Mouse (Mus musculus): ENCODE results near the gene Ppp6c. TPM values are rescaled to one million over a fixed set of nuclear protein-coding genes. Genes with fewer than 3 reads are reported as not detected.
"Not testable (repeated sequence)": the region's sequence is repeated elsewhere in the genome, so short reads cannot be mapped to it uniquely, and the experiment has no call there.

Gene Ppp6c
- polyA plus RNA-seq (2012; rRNA removed) (19.4 and 21.9 TPM in 2 replicates), polyA plus RNA-seq (2014; fragmentation: Nextera tagmentation; extraction: Ambion mirVana) (46.9 and 53.0 TPM in 2 replicates)

- Histone ChIP-seq H3K4me3 (ENCODE audit: insufficient read depth in 1 of 2, low read depth in 2 of 2, low read length in 2 of 2) (peak within 1 kb of the TSS; percentile 78 to 80), H3K9me3 (ENCODE audit: control insufficient read depth, low read length) (no peaks in the 10 kb centered on the region), H3K36me3 (replicated peaks; ENCODE audit: control insufficient read depth, insufficient read depth, low read depth) (no peaks in the 10 kb centered on the region), H3K27ac (peak within 1 kb of the TSS; percentile 88), H3K27me3 (ENCODE audit: control insufficient read depth, insufficient read depth, low read length) (no peaks in the 10 kb centered on the region), H3K4me1 (replicated peaks; ENCODE audit: control insufficient read depth in 2 of 2, insufficient read depth in 2 of 2, low read length in 1 of 2) (peaks cover 21 to 24% of the 10 kb centered on the region in 2 experiments), H3K4me2 (ENCODE audit: low read depth) (peak within 1 kb of the TSS; percentile 89), H3K9ac (replicated peaks) (peak within 1 kb of the TSS; percentile 91)
- DNase-seq (ENCODE audit: low read depth in 3 of 3, low spot score in 3 of 3): peak; percentile 92 to 94 (median 94)
- peak; percentile 94 for ATAC-seq (ENCODE audit: insufficient read depth)
- TF ChIP-seq CTCF (IDR thresholded peaks at IDR 0.05; ENCODE audit: low read depth) (no peak), EP300 (IDR thresholded peaks at IDR 0.05; ENCODE audit: low read depth) (no peak)
- under 1% methylated on average over 56 of the region's 56 CpGs for WGBS (ENCODE audit: insufficient replicate concordance)
These were observed at the start of gene Ppp6c for GRCm38 (mm10) chr2:39226019-39226640. Ppp6c (minus strand) TSS chr2:39226451.

GRCm38 (mm10) chr2:39268357-39268756, 42.1 kb upstream of the Ppp6c start:
- Histone ChIP-seq H3K36me3 (replicated peaks; ENCODE audit: control insufficient read depth, insufficient read depth, low read depth) (no peaks in the 10 kb centered on the region), H3K27me3 (ENCODE audit: control insufficient read depth, insufficient read depth, low read length) (no peaks in the 10 kb centered on the region), H3K4me1 (replicated peaks; ENCODE audit: control insufficient read depth in 2 of 2, insufficient read depth in 2 of 2, low read length in 1 of 2) (no peaks in the 10 kb centered on the region), H3K4me2 (ENCODE audit: low read depth) (no peak overlapping the region), H3K9ac (replicated peaks) (no peak overlapping the region), H3K9me3 (ENCODE audit: control insufficient read depth, low read length) (no peaks in the 10 kb centered on the region; the same call in 1 of the 2 replicates), H3K4me3 (ENCODE audit: insufficient read depth in 1 of 2, low read depth in 2 of 2, low read length in 2 of 2) (no peak overlapping the region), H3K27ac (no peak overlapping the region)
- WGBS (ENCODE audit: insufficient replicate concordance): 50% methylated on average over 3 of the region's 3 CpGs
- peak; percentile 28; the same call in 1 of the 2 replicates for ATAC-seq (ENCODE audit: insufficient read depth)
- DNase-seq (ENCODE audit: low read depth in 3 of 3, low spot score in 3 of 3): peak; percentile 10 to 45 (median 12)
- TF ChIP-seq CTCF (IDR thresholded peaks at IDR 0.05; ENCODE audit: low read depth) (peak; percentile 68), EP300 (IDR thresholded peaks at IDR 0.05; ENCODE audit: low read depth) (no peak)

- H3K4me3 ChIP-seq (ENCODE audit: insufficient read depth in 1 of 2, low read depth in 2 of 2, low read length in 2 of 2): not testable (repeated sequence)
These were observed 26.0 kb upstream of the Ppp6c start for GRCm38 (mm10) chr2:39252275-39252674.

GRCm38 (mm10) chr2:39246862-39247261, 20.6 kb upstream of the Ppp6c start:
- ATAC-seq (ENCODE audit: insufficient read depth); H3K36me3 ChIP-seq (replicated peaks; ENCODE audit: control insufficient read depth, insufficient read depth, low read depth): not testable (repeated sequence)

More at GRCm38 (mm10) chr2:39252275-39252674, 26.0 kb upstream of the Ppp6c start:
- not testable (repeated sequence) for ATAC-seq (ENCODE audit: insufficient read depth); H3K9me3 ChIP-seq (ENCODE audit: control insufficient read depth, low read length); DNase-seq (ENCODE audit: low read depth in 3 of 3, low spot score in 3 of 3); H3K9ac ChIP-seq (replicated peaks); H3K27ac ChIP-seq; H3K36me3 ChIP-seq (replicated peaks; ENCODE audit: control insufficient read depth, insufficient read depth, low read depth); H3K4me1 ChIP-seq (replicated peaks; ENCODE audit: control insufficient read depth in 2 of 2, insufficient read depth in 2 of 2, low read length in 1 of 2); H3K27me3 ChIP-seq (ENCODE audit: control insufficient read depth, insufficient read depth, low read length); H3K4me2 ChIP-seq (ENCODE audit: low read depth)
- whole genome bisulfite sequencing (ENCODE audit: insufficient replicate concordance): 77% methylated on average over 10 of the region's 11 CpGs

GRCm38 (mm10) chr2:39226731-39227130, 480 bp upstream of the Ppp6c start:
- DNase-seq (ENCODE audit: low read depth in 3 of 3, low spot score in 3 of 3): no peak
- peak overlapping the region; percentile 91 for H3K9ac ChIP-seq (replicated peaks)
- peak overlapping the region; percentile 88 for H3K27ac ChIP-seq

More at GRCm38 (mm10) chr2:39246862-39247261, 20.6 kb upstream of the Ppp6c start:
- H3K4me3 ChIP-seq (ENCODE audit: insufficient read depth in 1 of 2, low read depth in 2 of 2, low read length in 2 of 2); H3K27me3 ChIP-seq (ENCODE audit: control insufficient read depth, insufficient read depth, low read length); H3K9ac ChIP-seq (replicated peaks); H3K9me3 ChIP-seq (ENCODE audit: control insufficient read depth, low read length); H3K4me1 ChIP-seq (replicated peaks; ENCODE audit: control insufficient read depth in 2 of 2, insufficient read depth in 2 of 2, low read length in 1 of 2); H3K4me2 ChIP-seq (ENCODE audit: low read depth); DNase-seq (ENCODE audit: low read depth in 3 of 3, low spot score in 3 of 3); H3K27ac ChIP-seq: not testable (repeated sequence)
- 74% methylated on average over 8 of the region's 11 CpGs for WGBS (ENCODE audit: insufficient replicate concordance)

GRCm38 (mm10) chr2:39225331-39226018, 776 bp downstream of the Ppp6c start:
- Histone ChIP-seq H3K9ac (replicated peaks) (peak overlapping the region; percentile 91), H3K4me1 (replicated peaks; ENCODE audit: control insufficient read depth in 2 of 2, insufficient read depth in 2 of 2, low read length in 1 of 2) (peaks cover 21 to 24% of the 10 kb centered on the region in 2 experiments), H3K27ac (peak overlapping the region; percentile 88), H3K4me3 (ENCODE audit: insufficient read depth in 1 of 2, low read depth in 2 of 2, low read length in 2 of 2) (peak overlapping the region; percentile 78 to 80), H3K4me2 (ENCODE audit: low read depth) (peak overlapping the region; percentile 89)
- not testable (repeated sequence) for H3K36me3 ChIP-seq (replicated peaks; ENCODE audit: control insufficient read depth, insufficient read depth, low read depth); H3K27me3 ChIP-seq (ENCODE audit: control insufficient read depth, insufficient read depth, low read length); H3K9me3 ChIP-seq (ENCODE audit: control insufficient read depth, low read length)
- WGBS (ENCODE audit: insufficient replicate concordance): 2% methylated on average over 21 of the region's 36 CpGs
- peak; percentile 15 to 17 (median 17) for DNase-seq (ENCODE audit: low read depth in 3 of 3, low spot score in 3 of 3)
- ATAC-seq (ENCODE audit: insufficient read depth): peak; percentile 63

More at GRCm38 (mm10) chr2:39226731-39227130, 480 bp upstream of the Ppp6c start:
- Histone ChIP-seq H3K4me3 (ENCODE audit: insufficient read depth in 1 of 2, low read depth in 2 of 2, low read length in 2 of 2) (peak overlapping the region; percentile 78 to 80; a peak in 3 of 4 replicates), H3K4me2 (ENCODE audit: low read depth) (peak overlapping the region; percentile 89), H3K9me3 (ENCODE audit: control insufficient read depth, low read length) (no peaks in the 10 kb centered on the region), H3K27me3 (ENCODE audit: control insufficient read depth, insufficient read depth, low read length) (no peaks in the 10 kb centered on the region), H3K4me1 (replicated peaks; ENCODE audit: control insufficient read depth in 2 of 2, insufficient read depth in 2 of 2, low read length in 1 of 2) (peaks cover 21 to 24% of the 10 kb centered on the region in 2 experiments), H3K36me3 (replicated peaks; ENCODE audit: control insufficient read depth, insufficient read depth, low read depth) (no peaks in the 10 kb centered on the region)
- ATAC-seq (ENCODE audit: insufficient read depth): no peak
- WGBS (ENCODE audit: insufficient replicate concordance): 31% methylated on average over 3 of the region's 3 CpGs
- TF ChIP-seq EP300 (IDR thresholded peaks at IDR 0.05; ENCODE audit: low read depth) (no peak), CTCF (IDR thresholded peaks at IDR 0.05; ENCODE audit: low read depth) (no peak)
